Mouse (Mus musculus) layer of hippocampus, adult 9-11 months (tissue): ENCODE data around the gene Gm8212.
"Not testable (repeated sequence)": the region's sequence is repeated elsewhere in the genome, so short reads cannot be mapped to it uniquely, and the experiment has no call there.

Experiments
- DNase-seq: peaks from one replicate; pipeline ENCODE4 v3.0.0; 2022

Gene Gm8212

GRCm38 (mm10) chr14:44197361-44197760, at the start of gene Gm8212:
Gene Gm8212, plus strand, starts transcription at chr14:44197661.
- DNase-seq: not testable (repeated sequence)

- not testable (repeated sequence) for DNase-seq
Measured at GRCm38 (mm10) chr14:44213154-44213553, 15.7 kb downstream of the Gm8212 start, which contains the start of gene 4930503E14Rik. Gene 4930503E14Rik, minus strand, starts transcription at chr14:44213254.

- DNase-seq: no peak
Measured at GRCm38 (mm10) chr14:44248039-44248438, 50.6 kb downstream of the Gm8212 start.
